Mouse (Mus musculus) forebrain, postnatal 0 days (tissue): ENCODE measurements at regions not wholly inside any gene's neighbourhood (a gene's known extent, or its start where the extent isn't known, plus 50 kb on each side); places are given as distances from the start of the nearest gene placed in this dataset.

ENCODE experiments used
- ATAC-seq: fragments of 200-750 bp; cut with Nextera tagmentation; 2 replicates; pipeline ENCODE4 v1.8.0; 2017; ENCODE audit warnings: mild to moderate bottlenecking, moderate library complexity
- DNase-seq: peaks from one replicate; pipeline ENCODE4 v3.0.0-alpha.2; 2015
- H3K27ac ChIP-seq: fragments of 300-500 bp; sonication (generic); 2 replicates; pipeline ENCODE4 v1.5.1; 2014; ENCODE audit warnings: low read depth, mild to moderate bottlenecking, antibody characterized with exemption, low read length, moderate library complexity, mixed read lengths
- H3K27me3 ChIP-seq: fragments of 300-500 bp; sonication (generic); 2 replicates; pipeline ENCODE4 v1.6.1; 2014; ENCODE audit warnings: mild to moderate bottlenecking, low read length, mixed read lengths; ENCODE audit not compliant: insufficient read depth
- H3K36me3 ChIP-seq: fragments of 300-500 bp; sonication (generic); 2 replicates; pipeline ENCODE4 v1.6.1; 2014; ENCODE audit warnings: mild to moderate bottlenecking, moderate library complexity; ENCODE audit not compliant: insufficient read depth
- H3K4me1 ChIP-seq: fragments of 300-500 bp; sonication (generic); 2 replicates; pipeline ENCODE4 v1.6.1; 2014; ENCODE audit warnings: antibody characterized with exemption; ENCODE audit not compliant: insufficient read depth
- H3K4me2 ChIP-seq: fragments of 300-500 bp; sonication (generic); 2 replicates; pipeline ENCODE4 v1.6.1; 2014; ENCODE audit warnings: low read depth, mild to moderate bottlenecking, moderate library complexity
- H3K4me3 ChIP-seq: fragments of 300-500 bp; sonication (generic); 2 replicates; pipeline ENCODE4 v1.5.1; 2014; ENCODE audit warnings: low read depth, low read length, mixed read lengths
- H3K9ac ChIP-seq: fragments of 300-500 bp; sonication (generic); 2 replicates; pipeline ENCODE4 v1.6.1; 2014; ENCODE audit warnings: mild to moderate bottlenecking
- H3K9me3 ChIP-seq: fragments of 300-500 bp; sonication (generic); 2 replicates; pipeline ENCODE4 v1.6.1; 2016; ENCODE audit warnings: low read length
- CTCF ChIP-seq: sonication (generic); IDR thresholded peaks from 2 replicates; pipeline ENCODE4 v1.5.1; 2016; ENCODE audit warnings: antibody characterized with exemption, control low read depth, low read depth
- WGBS: fragments of 180-500 bp; shearing (Covaris S2); extraction: QIAGEN DNeasy Blood & Tissue Kit; methylation state at CpG from one replicate; pipeline ENCODE4 v1.1.7; 2014; 5-methylcytosine and 5-hydroxymethylcytosine counted together

DNA sequence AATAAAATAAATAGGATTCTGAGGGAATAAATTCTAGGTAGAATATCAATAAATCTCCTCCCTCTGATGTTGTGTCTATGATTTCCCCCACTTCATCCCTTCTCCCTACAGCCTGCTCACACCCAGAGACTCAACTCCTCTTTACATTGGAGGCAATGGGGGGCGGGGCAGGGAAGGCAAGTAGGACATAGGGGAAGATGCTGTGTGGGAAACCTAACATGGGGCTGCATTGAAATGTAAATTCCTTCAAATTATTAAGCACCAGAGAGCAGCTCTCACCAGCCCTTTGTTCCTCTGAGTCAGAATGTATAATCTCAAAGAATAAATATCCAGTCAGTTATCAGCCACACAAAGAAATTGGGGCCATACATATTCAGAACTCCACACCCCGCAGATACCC lies 91.6 kb downstream of the Nuf2 start:
- H3K27me3 ChIP-seq: no peaks in the 10 kb centered on the region
- no peaks in the 10 kb centered on the region for H3K9me3 ChIP-seq
- H3K4me3 ChIP-seq: no peak overlapping the region
- no peak overlapping the region for H3K9ac ChIP-seq
- H3K4me2 ChIP-seq: no peak overlapping the region
- H3K4me1 ChIP-seq: no peaks in the 10 kb centered on the region
- H3K36me3 ChIP-seq: no peaks in the 10 kb centered on the region
- ATAC-seq (no peak; the same call in 1 of the 2 replicates), DNase-seq (no peak)
- no peak for TF ChIP-seq CTCF
- 45% methylated on average over 2 of the region's 2 CpGs for WGBS
- no peak overlapping the region for H3K27ac ChIP-seq

GRCm38 (mm10) chr1:169438006-169438405 lies 93.3 kb downstream of the Nuf2 start:
- H3K4me1 ChIP-seq: no peaks in the 10 kb centered on the region
- no peak for TF ChIP-seq CTCF
- DNase-seq: no peak
- H3K9me3 ChIP-seq: no peaks in the 10 kb centered on the region
- H3K9ac ChIP-seq: no peak overlapping the region
- H3K4me2 ChIP-seq: no peak overlapping the region
- H3K36me3 ChIP-seq: no peaks in the 10 kb centered on the region
- no peaks in the 10 kb centered on the region for H3K27me3 ChIP-seq
- ATAC-seq: no peak
- 65% methylated on average over 3 of the region's 3 CpGs for WGBS
- no peak overlapping the region for H3K27ac ChIP-seq
- no peak overlapping the region for H3K4me3 ChIP-seq

GRCm38 (mm10) chr1:169422408-169422807 lies 108.9 kb downstream of the Nuf2 start:
- TF ChIP-seq CTCF: no peak
- Histone ChIP-seq H3K9me3 (no peaks in the 10 kb centered on the region), H3K9ac (no peak overlapping the region), H3K27me3 (no peaks in the 10 kb centered on the region), H3K27ac (peak overlapping the region; percentile 66), H3K4me1 (no peaks in the 10 kb centered on the region), H3K36me3 (no peaks in the 10 kb centered on the region), H3K4me2 (no peak overlapping the region), H3K4me3 (no peak overlapping the region)
- WGBS: 58% methylated on average over 3 of the region's 3 CpGs
- ATAC-seq: peak; percentile 89
- DNase-seq: peak; percentile 71

DNA sequence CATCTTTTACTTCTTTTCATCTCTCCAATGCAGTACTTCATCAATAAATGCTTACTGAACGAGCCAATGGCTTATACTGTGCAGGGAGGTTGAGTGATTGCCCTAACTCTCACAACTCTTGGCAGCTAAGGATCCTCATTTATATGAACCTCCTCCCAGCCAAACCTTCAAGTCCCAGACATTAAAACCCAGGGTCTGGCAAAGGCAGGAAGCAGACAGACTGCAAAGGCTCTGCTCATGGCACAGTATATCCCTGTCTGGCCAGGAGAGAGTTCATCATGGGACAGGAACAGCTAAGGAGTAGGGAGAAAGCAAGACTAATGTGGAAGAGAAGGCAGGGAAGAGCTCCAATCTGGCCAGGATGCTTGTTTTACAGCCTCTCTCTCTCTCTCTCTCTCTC lies 109.6 kb downstream of the Nuf2 start:
- Histone ChIP-seq H3K27ac (no peak overlapping the region), H3K4me2 (no peak overlapping the region), H3K4me1 (no peaks in the 10 kb centered on the region), H3K9me3 (no peaks in the 10 kb centered on the region), H3K4me3 (no peak overlapping the region), H3K27me3 (no peaks in the 10 kb centered on the region), H3K36me3 (no peaks in the 10 kb centered on the region), H3K9ac (no peak overlapping the region)
- DNase-seq: peak; percentile 60
- WGBS: 24% methylated on average over 1 of the region's 1 CpGs
- TF ChIP-seq CTCF: no peak
- peak; percentile 85 for ATAC-seq

DNA sequence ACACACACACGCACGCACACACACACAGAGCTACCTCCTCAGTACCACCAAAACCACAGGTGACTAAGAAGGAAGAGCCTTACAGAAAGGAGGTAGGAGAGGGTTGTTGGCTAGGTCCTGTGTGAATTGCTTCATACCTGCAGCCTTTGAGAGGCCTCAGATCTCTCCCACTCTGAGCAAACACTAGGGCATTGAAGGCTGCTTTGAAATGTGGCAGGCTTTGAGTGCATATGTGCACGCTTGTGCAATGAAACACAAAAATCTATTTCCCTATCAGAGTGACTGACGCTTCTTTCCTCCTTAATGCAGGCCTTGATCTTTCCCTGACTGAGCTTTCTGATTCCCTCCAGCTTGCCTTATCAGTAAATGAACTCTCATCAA lies 112.6 kb downstream of the Nuf2 start:
- no peak for TF ChIP-seq CTCF
- Histone ChIP-seq H3K36me3 (no peaks in the 10 kb centered on the region), H3K4me1 (no peaks in the 10 kb centered on the region), H3K9me3 (no peaks in the 10 kb centered on the region), H3K27me3 (no peaks in the 10 kb centered on the region), H3K4me2 (no peak overlapping the region), H3K27ac (no peak overlapping the region), H3K4me3 (no peak overlapping the region), H3K9ac (no peak overlapping the region)
- ATAC-seq (peak; percentile 17; the same call in 1 of the 2 replicates), DNase-seq (no peak)
- 65% methylated on average over 4 of the region's 4 CpGs for WGBS

- Histone ChIP-seq H3K27ac (no peak overlapping the region), H3K4me1 (no peaks in the 10 kb centered on the region), H3K4me3 (no peak overlapping the region), H3K9ac (no peak overlapping the region), H3K27me3 (no peaks in the 10 kb centered on the region), H3K4me2 (no peak overlapping the region), H3K9me3 (no peaks in the 10 kb centered on the region), H3K36me3 (no peaks in the 10 kb centered on the region)
- no peak for TF ChIP-seq CTCF
- WGBS: 51% methylated on average over 10 of the region's 10 CpGs
- DNase-seq (peak; percentile 29), ATAC-seq (0 out of 2 replicates have a peak, but pooled peaks have one; percentile 18)
Observed at GRCm38 (mm10) chr1:169417979-169418664, 113.1 kb downstream of the Nuf2 start.

- H3K4me2 ChIP-seq: no peak overlapping the region
- H3K4me3 ChIP-seq: no peak overlapping the region
- H3K27ac ChIP-seq: no peak overlapping the region
- no peaks in the 10 kb centered on the region for H3K9me3 ChIP-seq
- no peak overlapping the region for H3K9ac ChIP-seq
- H3K4me1 ChIP-seq: no peaks in the 10 kb centered on the region
- no peaks in the 10 kb centered on the region for H3K36me3 ChIP-seq
- TF ChIP-seq CTCF: no peak
- DNase-seq (no peak), ATAC-seq (no peak)
- H3K27me3 ChIP-seq: no peaks in the 10 kb centered on the region
- WGBS: 90% methylated on average over 1 of the region's 1 CpGs
Observed at GRCm38 (mm10) chr1:169416701-169417100, 114.6 kb downstream of the Nuf2 start.

DNA sequence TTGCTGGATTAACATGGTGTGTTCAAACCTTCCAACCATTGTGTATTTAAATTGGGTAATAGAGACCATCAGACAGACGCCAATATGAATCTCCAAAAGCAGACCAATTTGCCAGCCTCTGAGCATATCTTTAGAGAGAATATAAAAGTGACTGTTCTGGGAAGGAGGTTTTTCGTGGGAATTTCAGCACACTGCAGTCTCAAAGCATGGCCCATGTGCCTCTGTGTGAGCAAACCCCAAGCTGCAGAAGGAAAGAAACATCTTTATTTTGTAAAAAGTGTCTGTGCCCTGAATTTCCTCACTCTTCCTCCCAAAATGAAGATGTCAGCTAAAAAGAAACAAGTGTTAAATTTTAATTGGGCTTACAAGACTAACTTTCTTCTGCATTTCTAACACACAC lies 123.1 kb downstream of the Nuf2 start:
- Histone ChIP-seq H3K4me3 (no peak overlapping the region), H3K36me3 (no peaks in the 10 kb centered on the region), H3K9me3 (no peaks in the 10 kb centered on the region), H3K27ac (no peak overlapping the region), H3K4me2 (no peak overlapping the region), H3K27me3 (no peaks in the 10 kb centered on the region), H3K4me1 (no peaks in the 10 kb centered on the region), H3K9ac (no peak overlapping the region)
- DNase-seq (peak; percentile 22), ATAC-seq (peak; percentile 60)
- TF ChIP-seq CTCF: no peak
- WGBS: 47% methylated on average over 2 of the region's 2 CpGs
